Mouse (Mus musculus) thymus, postnatal 4 days (tissue): Measurements from ENCODE around the gene Clpx.
"Not testable (repeated sequence)": the region's sequence is repeated elsewhere in the genome, so short reads cannot be mapped to it uniquely, and the experiment has no call there.

Source experiments
- DNase-seq: peaks from one replicate; pipeline ENCODE4 v3.0.0; 2021

Clpx gene

GRCm38 (mm10) chr9:65293973-65294715, at the start of gene Clpx:
Gene Clpx (plus strand): TSS chr9:65294260.
- DNase-seq, result peak; percentile 98

GRCm38 (mm10) chr9:65247502-65248376, 46.3 kb upstream of the Clpx start:
- no peak for DNase-seq

GRCm38 (mm10) chr9:65248377-65248690, 45.7 kb upstream of the Clpx start:
- DNase-seq, result peak; percentile 56

DNA sequence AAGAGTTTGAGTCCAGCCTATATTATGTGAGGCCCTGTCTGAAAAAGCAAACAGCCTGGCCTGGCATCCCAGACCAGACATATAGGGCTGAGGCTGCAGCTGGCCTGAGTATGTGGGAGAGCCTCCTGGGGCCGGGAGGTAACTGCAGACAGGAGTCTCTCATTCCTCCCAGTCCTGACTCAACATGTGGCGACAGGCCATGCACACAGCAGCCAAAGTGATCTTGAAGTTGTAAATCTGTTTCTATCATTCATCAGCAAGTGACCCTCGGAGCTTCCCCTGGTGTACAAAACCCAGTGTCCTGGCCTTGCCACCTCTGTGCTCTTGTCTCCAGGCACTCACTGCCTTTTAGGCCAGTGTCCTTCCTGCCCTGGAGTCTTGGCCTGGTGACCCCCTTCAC, 42.0 kb upstream of the Clpx start:
- DNase-seq, result no peak

GRCm38 (mm10) chr9:65255906-65256600, 38.0 kb upstream of the Clpx start:
- no peak for DNase-seq

- DNase-seq, result no peak
Observed at GRCm38 (mm10) chr9:65257218-65257910, 36.7 kb upstream of the Clpx start.

DNA sequence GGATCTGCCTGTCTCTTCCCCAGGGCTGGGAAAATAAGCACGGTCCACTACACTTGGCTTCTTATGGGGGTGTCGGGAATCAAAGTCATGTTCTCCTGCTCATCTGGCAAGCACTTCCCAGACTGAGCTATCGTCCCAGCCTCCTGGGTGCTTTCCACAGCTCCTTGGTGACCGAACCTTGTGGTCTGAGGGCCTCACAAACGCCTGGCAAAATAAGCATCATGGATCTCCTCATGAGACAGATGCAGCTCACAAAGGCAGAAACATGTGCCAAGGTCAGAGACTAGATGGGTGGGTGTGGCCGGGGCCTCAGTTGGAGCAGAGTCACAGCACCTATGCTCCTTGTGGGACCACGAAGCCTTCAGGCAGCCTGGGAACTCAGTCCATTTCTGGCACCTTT, 34.7 kb upstream of the Clpx start:
- no peak for DNase-seq

DNA sequence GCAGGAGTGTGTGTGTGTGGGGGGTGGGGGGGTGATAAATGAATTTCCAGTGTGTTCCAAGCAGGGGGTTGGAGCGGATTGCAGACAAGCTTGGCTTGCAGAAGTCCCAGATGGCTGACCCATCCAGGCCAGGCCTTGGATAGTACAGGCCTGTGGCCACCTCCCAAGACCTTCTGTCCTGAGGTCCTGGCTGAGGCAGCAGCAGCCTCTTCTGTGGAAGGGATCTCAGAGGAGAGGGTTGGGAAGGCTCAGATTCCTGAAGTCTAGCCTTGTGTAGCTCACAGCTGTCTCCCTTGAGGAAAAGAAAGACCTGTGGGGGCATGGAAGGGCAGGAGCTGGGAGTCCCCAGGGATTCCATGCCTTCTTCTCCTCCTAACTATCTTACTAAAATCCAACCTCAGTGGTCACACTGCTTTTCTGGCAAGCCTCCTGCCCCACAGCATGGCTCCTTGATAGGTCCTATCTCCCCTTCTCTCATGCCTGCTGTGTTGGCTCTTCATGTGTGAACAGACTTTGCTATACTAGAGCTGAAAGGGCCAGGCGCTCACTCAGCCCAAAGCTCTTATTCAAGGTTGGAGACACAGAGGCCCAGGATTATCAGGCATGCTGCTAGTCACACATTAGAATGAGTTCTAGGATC, 32.3 kb upstream of the Clpx start:
- no peak for DNase-seq

GRCm38 (mm10) chr9:65262641-65263120, 31.4 kb upstream of the Clpx start:
- DNase-seq, result no peak

DNA sequence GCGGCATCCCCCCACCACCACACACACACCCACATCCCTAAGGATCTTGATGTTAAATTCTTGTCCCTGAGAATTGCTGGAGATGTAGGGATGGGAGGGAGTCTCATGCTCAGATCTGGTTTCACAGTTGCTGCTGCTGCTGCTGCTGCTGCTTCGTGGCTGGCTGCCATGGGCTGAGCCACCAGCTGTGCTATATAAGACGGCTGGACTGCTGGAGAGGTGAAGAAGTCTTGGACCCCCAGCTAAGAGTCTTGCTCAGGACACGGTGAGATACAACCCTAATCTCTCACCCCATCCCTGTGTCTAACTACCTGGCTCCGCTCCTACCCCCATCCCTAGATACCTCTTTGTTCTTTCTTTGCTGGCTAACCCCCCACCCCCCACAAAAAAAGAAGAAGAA, 29.1 kb upstream of the Clpx start, which contains the start of gene Cilp:
Gene Cilp (plus strand): TSS at position 222 of the 400 bp plus-strand sequence.
- no peak for DNase-seq

GRCm38 (mm10) chr9:65267742-65268515, 26.1 kb upstream of the Clpx start:
- DNase-seq, result no peak

- no peak for DNase-seq
Observed at GRCm38 (mm10) chr9:65273048-65273809, 20.8 kb upstream of the Clpx start.

DNA sequence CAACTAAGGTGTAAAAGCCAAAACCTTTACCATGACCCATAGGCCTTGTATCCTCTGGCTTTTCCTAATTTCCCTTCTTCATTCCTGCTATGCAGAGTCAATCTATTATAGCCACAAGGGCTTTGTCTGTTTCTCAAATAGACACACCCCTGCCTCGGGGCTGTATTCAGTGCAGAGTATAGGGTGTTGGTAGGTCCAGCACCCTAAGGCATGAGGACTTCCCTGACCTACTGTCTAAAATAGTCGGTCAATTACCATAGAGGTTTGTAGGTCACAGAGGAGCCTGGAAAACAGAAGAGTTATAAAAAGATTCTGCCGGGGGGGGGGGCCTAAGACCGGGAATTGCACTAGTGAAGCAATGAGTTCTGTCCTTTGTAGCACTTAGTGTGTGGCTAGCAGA, 20.2 kb upstream of the Clpx start:
- no peak for DNase-seq

GRCm38 (mm10) chr9:65274851-65275250, 19.2 kb upstream of the Clpx start:
- DNase-seq, result not testable (repeated sequence)

- DNase-seq, result no peak
Observed at GRCm38 (mm10) chr9:65275810-65276530, 18.1 kb upstream of the Clpx start.

DNA sequence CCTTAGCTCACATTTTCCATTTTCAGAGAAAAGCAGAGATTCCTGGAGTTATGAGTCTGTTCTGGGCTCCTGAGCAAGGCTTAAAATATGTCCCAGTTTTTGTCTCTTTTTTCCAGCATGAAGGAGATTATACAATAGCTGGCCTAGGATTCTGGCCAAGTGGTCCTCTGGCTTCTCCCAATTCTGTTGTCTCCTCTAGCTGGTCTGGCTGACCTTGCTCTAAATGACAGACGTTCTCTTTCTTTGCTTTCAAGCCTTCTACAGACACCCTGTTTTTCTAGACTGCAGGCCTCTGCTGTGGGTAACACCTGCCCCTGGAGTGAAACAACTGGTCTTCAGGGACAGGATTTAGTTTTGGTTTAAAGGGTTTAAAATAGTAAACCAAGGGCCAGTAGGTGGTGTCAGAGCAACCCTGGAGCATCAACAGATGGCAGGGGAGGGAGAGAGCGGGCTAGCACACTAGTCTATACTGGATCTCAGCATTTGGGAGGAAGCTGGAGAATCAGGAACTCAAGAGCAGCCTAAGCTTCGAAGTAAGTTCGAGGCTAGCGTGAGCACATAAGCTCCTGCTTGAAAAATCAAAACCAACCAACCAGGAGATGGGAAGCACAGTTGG, 12.4 kb upstream of the Clpx start:
- DNase-seq, result no peak

DNA sequence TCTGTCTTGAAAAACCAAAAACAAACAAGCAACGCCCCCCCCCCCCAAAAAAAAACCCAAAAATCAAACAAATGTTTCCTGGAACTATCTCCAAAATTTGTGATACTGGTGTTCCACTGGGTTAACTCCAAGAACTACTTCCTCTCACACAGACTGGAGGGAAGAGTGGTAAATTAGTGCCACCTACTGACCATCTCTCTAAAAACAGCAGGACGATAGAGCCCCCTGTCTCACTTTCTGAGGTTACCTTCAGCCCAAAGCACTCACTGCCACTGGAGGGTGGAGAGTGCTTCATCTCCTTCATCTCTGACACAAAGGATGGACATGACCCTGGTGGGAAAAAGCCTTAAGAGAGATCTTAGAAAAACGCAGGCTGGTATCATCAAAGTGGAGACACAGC, 10.8 kb upstream of the Clpx start:
- peak; percentile 17 for DNase-seq

- not testable (repeated sequence) for DNase-seq
Observed at GRCm38 (mm10) chr9:65288252-65288651, 5.8 kb upstream of the Clpx start.

DNA sequence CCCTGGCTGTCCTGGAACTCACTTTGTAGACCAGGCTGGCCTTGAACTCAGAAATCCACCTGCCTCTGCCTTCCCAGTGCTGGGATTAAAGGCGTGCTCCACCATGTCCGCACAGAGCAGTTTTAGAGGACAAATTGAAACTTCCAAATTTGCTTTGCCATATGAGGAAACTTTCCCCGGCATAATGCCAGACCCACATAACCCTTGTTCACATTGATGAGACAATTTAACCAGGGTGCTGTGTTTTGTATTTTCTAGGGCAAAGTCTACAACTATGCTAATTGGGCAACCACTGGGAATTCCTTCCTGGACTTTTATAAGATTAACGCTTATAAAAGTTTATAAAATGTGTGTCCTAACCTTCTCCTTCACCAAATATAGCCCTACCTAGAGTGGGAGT, 4.1 kb upstream of the Clpx start:
- no peak for DNase-seq

DNA sequence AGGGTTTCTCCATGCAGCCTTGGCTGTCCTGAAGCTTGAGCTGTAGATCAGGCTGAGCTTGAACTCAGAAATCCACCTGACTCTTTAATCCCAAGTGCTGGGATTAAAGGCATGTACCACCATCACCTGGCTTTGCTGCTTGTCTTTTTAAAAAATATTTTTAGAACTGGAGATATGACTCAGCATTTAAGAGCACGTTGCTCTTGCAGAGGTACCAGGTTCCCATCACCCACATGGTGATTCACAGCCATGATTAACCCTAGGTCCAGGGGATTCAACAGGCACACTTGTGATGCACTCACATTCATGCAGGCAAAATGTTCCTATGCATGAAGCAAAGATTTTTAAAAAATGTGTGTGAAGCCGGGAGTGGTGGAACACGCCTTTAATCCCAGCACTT, 1.6 kb upstream of the Clpx start:
- DNase-seq, result no peak
